8 mouse cellular contexts compared by ENCODE assay signal in the genomic region with DNA sequence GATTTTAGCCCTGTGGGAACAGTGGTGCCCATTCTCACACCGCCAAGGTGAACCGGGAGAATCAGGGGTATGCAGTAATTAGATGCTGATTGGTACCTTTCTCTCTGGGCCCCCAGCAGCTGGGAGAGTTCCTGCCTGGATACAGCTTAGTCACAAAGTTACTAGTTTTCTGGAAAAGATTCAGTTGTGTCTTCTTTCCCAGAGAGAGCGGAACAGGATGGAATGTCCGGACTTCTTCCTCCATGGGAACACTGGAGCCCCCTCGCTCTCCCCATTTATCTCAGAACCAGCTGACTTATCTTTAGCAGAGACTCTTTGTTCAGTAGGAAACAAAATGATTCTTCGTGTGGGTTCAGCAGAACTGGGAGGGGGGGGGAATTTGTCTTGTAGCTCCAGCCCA. TPM values are rescaled to one million over a fixed set of nuclear protein-coding genes. Genes with fewer than 3 reads are reported as not detected.
DNase-seq lines count a peak whose midpoint lies in the region; ATAC-seq and TF ChIP-seq lines count a peak whose summit lies in the region.

No protein-coding gene starts in this region.

- WGBS in heart, embryonic 16.5 days = 10% methylated on average over 6 of the region's 6 CpGs
- WGBS in forebrain, postnatal 0 days = 11% methylated on average over 6 of the region's 6 CpGs
- 12% methylated on average over 6 of the region's 6 CpGs for WGBS in midbrain, embryonic 11.5 days

- DNase-seq in heart, adult 9 months (ENCODE audit: low spot score in 2 of 2) = no peak
- DNase-seq in MN1 (ENCODE audit: low spot score) = peak; percentile 52
- no peak for DNase-seq in forebrain, postnatal 0 days
- no peak for DNase-seq in midbrain, embryonic 11.5 days (ENCODE audit: low spot score, missing footprints)
- DNase-seq in adrenal gland, adult 2 months = no peak
- no peak for DNase-seq in cerebellum, postnatal 4 days (ENCODE audit: low spot score in 2 of 2)

- H3K9ac ChIP-seq in heart, embryonic 16.5 days (ENCODE audit: low read length) = peak overlapping the region; percentile 93
- peak overlapping the region; percentile 83 for H3K9ac ChIP-seq in forebrain, postnatal 0 days
- peak overlapping the region; percentile 84 for H3K9ac ChIP-seq in midbrain, embryonic 11.5 days (ENCODE audit: low read length)

- H3K4me3 ChIP-seq in heart, embryonic 16.5 days (ENCODE audit: low read length) = peak overlapping the region; percentile 75
- peak overlapping the region; percentile 76 for H3K4me3 ChIP-seq in forebrain, postnatal 0 days (ENCODE audit: low read depth, low read length)
- H3K4me3 ChIP-seq in midbrain, embryonic 11.5 days (ENCODE audit: low read depth, low read length) = peak overlapping the region; percentile 74

- peak overlapping the region; percentile 66; the same call in 1 of the 2 replicates for H3K27ac ChIP-seq in heart, embryonic 16.5 days (ENCODE audit: low read length)
- no peak overlapping the region for H3K27ac ChIP-seq in forebrain, postnatal 0 days (ENCODE audit: low read depth, low read length)
- no peak overlapping the region for H3K27ac ChIP-seq in midbrain, embryonic 11.5 days (ENCODE audit: low read depth, low read length)

- peak overlapping the region; percentile 94 for H3K4me2 ChIP-seq in heart, embryonic 16.5 days (ENCODE audit: low read depth, low read length)
- H3K4me2 ChIP-seq in forebrain, postnatal 0 days (ENCODE audit: low read depth) = peak overlapping the region; percentile 87
- H3K4me2 ChIP-seq in midbrain, embryonic 11.5 days = peak overlapping the region; percentile 67

- peaks cover 7% of the 10 kb centered on the region; the same call in 1 of the 2 replicates for H3K4me1 ChIP-seq in heart, embryonic 16.5 days (ENCODE audit: control insufficient read depth, insufficient read depth, low read length)
- no peaks in the 10 kb centered on the region for H3K4me1 ChIP-seq in forebrain, postnatal 0 days (ENCODE audit: insufficient read depth)
- H3K4me1 ChIP-seq in midbrain, embryonic 11.5 days (ENCODE audit: control insufficient read depth, insufficient read depth, low read length) = peaks cover 8% of the 10 kb centered on the region

- TF ChIP-seq CTCF in forebrain, postnatal 0 days (IDR thresholded peaks at IDR 0.05; ENCODE audit: low read depth) = no peak

- H3K9me3 ChIP-seq in heart, embryonic 16.5 days (replicated peaks; ENCODE audit: control insufficient read depth, low read length) = no peaks in the 10 kb centered on the region
- H3K9me3 ChIP-seq in forebrain, postnatal 0 days (ENCODE audit: low read length) = no peaks in the 10 kb centered on the region
- no peaks in the 10 kb centered on the region for H3K9me3 ChIP-seq in midbrain, embryonic 11.5 days (ENCODE audit: control insufficient read depth, low read length)

- no peaks in the 10 kb centered on the region for H3K36me3 ChIP-seq in heart, embryonic 16.5 days (ENCODE audit: control insufficient read depth, insufficient read depth)
- 0 out of 2 replicates have a peak, but pooled peaks cover 3% of the 10 kb centered on the region for H3K36me3 ChIP-seq in forebrain, postnatal 0 days (ENCODE audit: insufficient read depth)
- no peaks in the 10 kb centered on the region for H3K36me3 ChIP-seq in midbrain, embryonic 11.5 days (ENCODE audit: control insufficient read depth, insufficient read depth, low read length)

- peaks cover 2% of the 10 kb centered on the region; the same call in 1 of the 2 replicates for H3K27me3 ChIP-seq in heart, embryonic 16.5 days (ENCODE audit: control insufficient read depth, insufficient read depth, low read length)
- no peaks in the 10 kb centered on the region for H3K27me3 ChIP-seq in forebrain, postnatal 0 days (ENCODE audit: insufficient read depth, low read length)
- peaks cover 2% of the 10 kb centered on the region; the same call in 1 of the 2 replicates for H3K27me3 ChIP-seq in midbrain, embryonic 11.5 days (ENCODE audit: control insufficient read depth, insufficient read depth, low read length)

- ATAC-seq in heart, embryonic 16.5 days (replicated peaks; ENCODE audit: extremely low read depth, insufficient read depth, low FRiP score) = no peak
- ATAC-seq in forebrain, postnatal 0 days = peak; percentile 26
- no peak for ATAC-seq in midbrain, embryonic 11.5 days (ENCODE audit: low FRiP score)
- ATAC-seq in megakaryocyte progenitor cell, adult 5-6 weeks (replicated peaks; ENCODE audit: poor library complexity) = no peak

RNA-seq across cellular contexts. Expression of a gene that starts 0.7 kb away (rescaled TPM):
- 10.8 and 11.4 TPM in 2 replicates for polyA plus RNA-seq in heart, embryonic 16.5 days (2015; fragmentation: Nextera tagmentation; extraction: Ambion mirVana)
- 18.7 and 23.0 TPM in 2 replicates for total RNA-seq in forebrain, postnatal 0 days (2014; rRNA removed)
- 18.0 and 20.3 TPM in 2 replicates for polyA plus RNA-seq in forebrain, postnatal 0 days (2015; fragmentation: Nextera tagmentation; extraction: Ambion mirVana)
- 8.2 and 10.2 TPM in 2 replicates for polyA plus RNA-seq in midbrain, embryonic 11.5 days (2014; fragmentation: Nextera tagmentation; extraction: Ambion mirVana)
- 10 to 100 TPM in 1 of 2 experiments, 1 to 10 TPM in 1; 4.3 to 11.3 TPM for total RNA-seq in adrenal gland, adult 2 months (2021)
- polyA plus RNA-seq in adrenal gland, adult 2 months (2012; rRNA removed) = 19.8 and 25.5 TPM in 2 replicates
- total RNA-seq in megakaryocyte progenitor cell, adult 5-6 weeks (2015) = 1.2 and 2.2 TPM in 2 replicates
- total RNA-seq in megakaryocyte progenitor cell, adult 5-6 weeks (2017) = 3.3 and 8.0 TPM in 2 replicates

RNA-seq across cellular contexts. Expression of a gene that starts 22.4 kb away (rescaled TPM):
- 34.3 and 56.1 TPM in 2 replicates for polyA plus RNA-seq in heart, embryonic 16.5 days (2015; fragmentation: Nextera tagmentation; extraction: Ambion mirVana)
- 177 and 224 TPM in 2 replicates for total RNA-seq in forebrain, postnatal 0 days (2014; rRNA removed)
- 134 and 156 TPM in 2 replicates for polyA plus RNA-seq in forebrain, postnatal 0 days (2015; fragmentation: Nextera tagmentation; extraction: Ambion mirVana)
- 411 and 445 TPM in 2 replicates for polyA plus RNA-seq in midbrain, embryonic 11.5 days (2014; fragmentation: Nextera tagmentation; extraction: Ambion mirVana)
- total RNA-seq in adrenal gland, adult 2 months (2021) = 10 to 100 TPM; 45.4 to 50.4 TPM
- polyA plus RNA-seq in adrenal gland, adult 2 months (2012; rRNA removed) = 156 TPM in 2 replicates
- total RNA-seq in megakaryocyte progenitor cell, adult 5-6 weeks (2015) = 88.7 and 123 TPM in 2 replicates
- 101 and 127 TPM in 2 replicates for total RNA-seq in megakaryocyte progenitor cell, adult 5-6 weeks (2017)

RNA-seq across cellular contexts. Expression of a gene that starts 47.4 kb away (rescaled TPM):
- 90.7 and 101 TPM in 2 replicates for polyA plus RNA-seq in heart, embryonic 16.5 days (2015; fragmentation: Nextera tagmentation; extraction: Ambion mirVana)
- 68.1 and 77.3 TPM in 2 replicates for total RNA-seq in forebrain, postnatal 0 days (2014; rRNA removed)
- 89.6 and 106 TPM in 2 replicates for polyA plus RNA-seq in forebrain, postnatal 0 days (2015; fragmentation: Nextera tagmentation; extraction: Ambion mirVana)
- 150 and 152 TPM in 2 replicates for polyA plus RNA-seq in midbrain, embryonic 11.5 days (2014; fragmentation: Nextera tagmentation; extraction: Ambion mirVana)
- 100 to 1,000 TPM in 1 of 2 experiments, 10 to 100 TPM in 1; 93.9 to 133 TPM for total RNA-seq in adrenal gland, adult 2 months (2021)
- polyA plus RNA-seq in adrenal gland, adult 2 months (2012; rRNA removed) = 64.7 and 96.5 TPM in 2 replicates
- total RNA-seq in megakaryocyte progenitor cell, adult 5-6 weeks (2015) = 71.9 and 73.0 TPM in 2 replicates
- total RNA-seq in megakaryocyte progenitor cell, adult 5-6 weeks (2017) = 43.7 and 80.3 TPM in 2 replicates

RNA-seq across cellular contexts. Expression of a gene that starts 47.9 kb away (rescaled TPM):
- 4.5 and 7.6 TPM in 2 replicates for polyA plus RNA-seq in heart, embryonic 16.5 days (2015; fragmentation: Nextera tagmentation; extraction: Ambion mirVana)
- 43.2 and 51.3 TPM in 2 replicates for total RNA-seq in forebrain, postnatal 0 days (2014; rRNA removed)
- polyA plus RNA-seq in forebrain, postnatal 0 days (2015; fragmentation: Nextera tagmentation; extraction: Ambion mirVana) = not detected in 2 replicates
- 3.0 TPM in 1 of 2 replicates, not detected in the other for polyA plus RNA-seq in midbrain, embryonic 11.5 days (2014; fragmentation: Nextera tagmentation; extraction: Ambion mirVana)
- total RNA-seq in adrenal gland, adult 2 months (2021) = 1 to 10 TPM; 5.9 to 9.9 TPM
- 43.6 and 50.1 TPM in 2 replicates for polyA plus RNA-seq in adrenal gland, adult 2 months (2012; rRNA removed)
- total RNA-seq in megakaryocyte progenitor cell, adult 5-6 weeks (2015) = 18.6 and 18.7 TPM in 2 replicates
- total RNA-seq in megakaryocyte progenitor cell, adult 5-6 weeks (2017) = 14.7 TPM in 1 of 2 replicates, not detected in the other
